Mouse (Mus musculus) inflammation-experienced regulatory T-cells, adult 6 months (primary cell): ENCODE data around the gene Smad1. TPM values are rescaled to one million over a fixed set of nuclear protein-coding genes. Genes with fewer than 3 reads are reported as not detected.
"Not testable (repeated sequence)": the region's sequence is repeated elsewhere in the genome, so short reads cannot be mapped to it uniquely, and the experiment has no call there.

ENCODE experiments used
- ATAC-seq: one replicate; pipeline ENCODE4 v1.8.0; 2017
- polyA plus RNA-seq, 3 experiments: library from polyadenylated mRNA; unstranded; fragments of 100-300 nt; shearing (Covaris generic); gene quantifications; one replicate each; pipeline ENCODE4 v1.2.1; 2017

The Smad1 gene
- 1 to 10 TPM; 2.9 to 8.1 (median 7.1) TPM for polyA plus RNA-seq

- peak; percentile 87 for ATAC-seq
Measured at GRCm38 (mm10) chr8:79398994-79399650, at the start of gene Smad1. Smad1 (minus strand) TSS chr8:79399518.

DNA sequence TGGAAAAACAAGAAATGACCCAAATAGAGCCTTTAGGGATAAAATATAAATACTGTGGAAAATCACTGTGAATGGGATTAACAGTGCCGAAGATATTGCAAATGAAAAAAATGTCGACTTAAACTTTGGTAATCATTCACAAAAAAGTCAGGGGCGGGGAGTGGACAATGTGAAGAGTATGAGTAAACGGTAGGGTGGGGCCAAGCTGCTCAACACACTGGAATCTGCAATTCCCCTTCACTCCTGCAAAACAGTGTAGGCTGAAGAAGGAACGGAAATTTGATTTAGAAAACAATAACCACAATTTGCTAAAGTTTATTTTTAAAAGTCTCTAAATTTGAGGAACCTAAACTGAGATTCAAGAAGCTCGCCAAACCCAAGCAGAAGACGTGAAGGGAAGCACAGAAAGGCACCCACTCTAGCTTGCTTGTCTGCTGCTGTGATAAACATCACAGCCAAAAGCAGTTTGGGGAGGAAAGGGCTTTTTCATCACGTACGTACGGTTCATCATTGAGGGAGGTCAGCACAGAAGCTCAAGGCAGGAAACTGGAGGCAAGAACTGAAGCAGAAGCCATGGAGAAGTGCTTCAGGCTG lies 48.0 kb upstream of the Smad1 start:
- no peak for ATAC-seq

DNA sequence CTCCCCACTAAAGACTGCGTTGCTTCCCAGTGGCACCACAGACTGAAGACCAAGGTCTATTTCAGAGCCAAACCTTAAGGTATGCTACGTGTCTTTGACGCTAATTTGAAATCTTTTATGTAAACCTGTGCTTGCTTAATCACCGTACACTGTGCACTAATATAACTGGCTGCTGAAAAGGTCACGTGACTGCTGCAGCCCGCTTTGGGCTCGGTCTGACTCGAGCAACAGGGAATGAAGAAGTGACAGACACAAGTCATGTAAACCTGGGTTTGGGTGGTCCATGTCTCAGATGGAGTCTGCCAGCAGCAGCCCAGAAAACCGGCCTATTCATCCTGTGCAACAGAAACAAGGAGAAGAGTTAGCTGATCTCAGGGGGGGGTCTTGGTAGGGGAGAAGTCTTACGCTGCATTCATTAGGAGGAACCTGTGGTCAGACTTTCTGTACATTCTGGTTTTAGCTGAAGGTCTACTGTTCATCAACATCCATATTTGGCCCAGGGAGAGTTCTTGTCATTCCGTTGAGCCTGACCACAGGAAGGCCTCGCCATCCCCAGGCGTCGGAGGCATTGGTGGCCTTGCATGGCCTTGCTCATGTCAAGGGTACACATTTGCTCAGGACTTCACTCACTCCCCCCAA lies 44.3 kb upstream of the Smad1 start:
- ATAC-seq, result no peak

- ATAC-seq, result no peak
Measured at GRCm38 (mm10) chr8:79433953-79434500, 34.7 kb upstream of the Smad1 start.

DNA sequence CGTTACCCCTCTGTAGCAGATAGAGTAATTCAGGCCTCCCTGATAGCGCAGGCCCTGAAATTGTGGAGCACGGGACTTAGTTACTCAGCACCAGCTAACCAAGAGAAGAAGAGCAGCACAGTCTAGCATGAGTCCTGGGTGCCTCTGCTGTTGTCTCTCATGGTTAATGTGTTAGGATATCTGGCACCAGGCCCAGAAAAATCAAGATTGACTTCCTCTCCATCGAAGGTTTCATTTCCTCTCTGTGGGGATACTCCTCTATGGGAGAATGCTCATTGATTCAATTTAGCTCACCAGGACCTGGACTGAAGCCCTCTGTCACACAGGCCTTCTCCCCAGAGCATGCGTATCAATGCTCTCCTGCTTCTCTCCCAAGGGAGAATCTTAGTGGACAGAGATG lies 15.6 kb upstream of the Smad1 start:
- ATAC-seq, result no peak

DNA sequence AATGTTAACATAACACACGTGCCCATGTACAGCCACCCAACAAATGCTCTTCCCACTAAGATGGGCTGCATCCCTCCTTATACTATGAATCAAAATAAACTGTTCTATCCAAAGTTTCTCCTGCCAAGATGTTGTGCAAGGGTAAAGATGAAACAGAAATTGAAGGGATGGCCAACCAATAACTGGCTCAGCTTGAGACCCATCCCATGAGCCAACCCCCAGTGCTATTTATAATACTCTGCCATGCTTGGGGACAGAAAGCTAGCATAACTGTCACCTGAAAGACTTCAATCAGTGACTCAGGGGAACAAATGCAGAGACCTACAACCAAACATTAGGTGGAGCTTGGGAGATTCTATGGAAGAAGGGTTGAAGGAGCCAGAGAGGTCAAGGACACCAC lies 11.2 kb upstream of the Smad1 start:
- no peak for ATAC-seq

- not testable (repeated sequence) for ATAC-seq
Measured at GRCm38 (mm10) chr8:79407356-79407755, 8.0 kb upstream of the Smad1 start.

DNA sequence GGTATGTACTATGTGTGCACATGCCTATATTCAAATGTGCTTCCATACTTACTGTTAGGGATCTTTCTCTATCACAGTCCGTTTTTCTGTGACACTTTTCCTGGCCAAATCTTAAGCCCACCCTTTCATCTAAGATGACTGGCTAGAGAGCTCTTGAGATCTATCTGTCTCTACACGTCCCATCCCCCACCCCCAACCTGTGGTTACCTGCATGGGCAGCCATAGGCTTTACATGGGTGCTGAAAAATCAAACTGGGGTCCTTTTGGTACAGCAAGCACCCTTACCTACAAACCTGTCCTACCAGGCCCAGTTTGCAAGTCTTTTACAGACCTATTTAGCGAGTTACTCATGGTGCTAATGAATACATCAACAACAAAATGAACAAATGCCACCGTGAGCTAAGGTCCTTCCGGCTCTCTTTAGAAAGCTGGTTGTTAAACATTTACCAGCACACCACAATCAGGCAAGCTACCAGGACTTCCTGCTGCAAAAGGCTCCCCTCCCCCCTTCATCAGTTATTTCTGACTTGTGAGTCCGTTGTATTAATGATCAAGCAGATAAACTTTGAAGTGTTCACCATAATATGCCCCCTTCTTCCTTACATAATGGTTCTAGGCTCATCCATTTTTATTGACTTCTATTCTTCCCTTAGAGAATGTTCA lies 5.7 kb upstream of the Smad1 start:
- no peak for ATAC-seq

- no peak for ATAC-seq
Measured at GRCm38 (mm10) chr8:79400671-79401070, 1.4 kb upstream of the Smad1 start.

DNA sequence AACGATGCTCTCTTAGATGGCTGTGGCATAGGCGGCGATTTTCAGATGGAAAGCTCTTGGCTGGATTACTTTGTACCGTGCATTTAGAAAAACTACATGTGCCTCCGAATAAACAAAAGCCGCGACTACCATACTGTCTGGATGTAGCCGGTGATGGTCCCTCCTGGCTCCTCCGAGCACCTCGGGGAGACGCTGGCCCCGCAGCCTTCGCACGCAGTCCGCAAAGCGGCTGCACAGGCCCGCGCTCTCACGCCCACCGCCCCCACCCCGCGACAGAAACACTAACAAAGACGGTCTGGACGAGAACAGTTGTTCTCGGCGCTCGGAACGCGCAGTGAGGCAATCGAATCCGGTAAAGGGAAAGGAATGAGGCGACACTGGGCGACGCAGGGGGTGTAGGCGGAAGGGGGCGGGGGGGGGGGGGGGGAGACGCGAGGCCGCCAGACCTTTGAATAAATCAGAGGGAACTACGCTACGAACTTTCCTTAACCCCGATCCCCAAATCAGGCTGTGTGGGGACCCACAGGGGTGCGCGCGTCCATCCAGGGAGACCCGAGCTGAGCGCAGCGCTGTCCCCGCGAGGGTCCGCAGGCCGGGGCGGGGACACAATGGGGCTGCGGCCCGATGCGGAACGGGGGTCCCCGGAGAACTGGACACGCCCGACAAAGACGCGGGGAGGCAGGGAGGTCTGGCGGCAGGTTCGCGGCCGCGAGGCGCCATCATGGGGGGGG lies 902 bp downstream of the Smad1 start:
- ATAC-seq, result peak; percentile 55

DNA sequence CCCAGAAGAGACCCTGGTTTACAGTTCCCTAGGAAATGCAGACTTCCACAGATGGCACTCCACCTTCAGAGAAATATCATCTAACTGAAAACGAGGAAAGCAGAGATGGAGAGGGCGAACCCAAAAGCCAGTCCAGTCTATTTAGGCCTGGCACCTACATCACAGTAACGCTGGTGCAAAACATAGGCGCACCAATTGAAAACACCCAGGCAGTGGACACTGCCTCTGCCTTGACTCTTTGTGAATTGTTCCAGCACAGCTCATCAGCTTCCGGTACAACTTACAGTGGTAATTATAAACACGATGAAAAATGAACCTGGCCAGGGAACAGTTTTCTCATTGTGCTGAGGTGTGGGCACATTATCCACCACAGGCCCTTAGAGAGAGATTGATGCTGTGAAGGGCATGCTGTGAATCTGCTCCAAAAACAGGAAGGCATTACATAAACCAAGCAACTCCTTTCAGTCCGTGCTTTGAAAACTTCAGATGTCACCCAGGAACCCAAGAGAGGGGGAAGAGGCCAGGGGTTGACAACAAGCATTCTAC lies 1.5 kb downstream of the Smad1 start:
- peak; percentile 10 for ATAC-seq

DNA sequence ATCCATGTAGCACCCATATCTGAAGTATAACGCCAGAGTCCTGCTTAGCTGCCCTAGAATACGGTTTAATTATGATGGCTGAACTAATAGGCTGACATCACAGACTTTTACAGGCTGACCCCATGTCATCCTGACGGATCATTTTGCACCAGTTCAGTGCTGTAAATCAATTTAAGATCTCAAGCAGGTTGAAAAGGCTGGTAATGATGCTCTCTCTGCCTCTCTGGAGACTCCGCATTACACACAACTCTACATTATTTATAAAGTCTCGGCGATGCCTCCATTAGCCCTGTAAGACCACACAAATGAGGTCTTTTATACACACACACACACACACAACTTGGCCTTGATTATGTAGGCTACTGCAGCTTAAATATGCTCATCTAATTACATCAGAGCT lies 2.4 kb downstream of the Smad1 start:
- ATAC-seq, result no peak

- ATAC-seq, result no peak
Measured at GRCm38 (mm10) chr8:79394009-79394408, 5.3 kb downstream of the Smad1 start.

DNA sequence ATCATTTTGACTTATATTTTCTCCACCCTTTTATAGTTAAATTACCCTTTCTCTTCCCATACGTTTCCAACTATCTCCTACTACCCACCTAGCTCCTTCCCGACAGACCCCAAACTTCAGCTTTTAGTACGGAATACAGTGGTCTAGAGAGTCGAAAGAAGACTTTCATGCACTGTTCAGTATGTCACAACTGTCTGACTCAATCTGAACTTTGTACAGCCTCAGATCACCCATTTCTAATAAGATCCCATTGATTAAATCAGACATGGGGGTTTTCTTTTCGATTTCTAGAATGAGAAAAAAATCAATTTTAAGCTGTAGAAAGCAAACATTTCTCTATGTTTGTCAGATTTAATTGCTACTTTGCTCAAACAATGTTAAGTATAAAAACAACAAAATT lies 6.1 kb downstream of the Smad1 start:
- ATAC-seq, result no peak

- no peak for ATAC-seq
Measured at GRCm38 (mm10) chr8:79392649-79393048, 6.7 kb downstream of the Smad1 start.

- no peak for ATAC-seq
Measured at GRCm38 (mm10) chr8:79391454-79391853, 7.9 kb downstream of the Smad1 start.

GRCm38 (mm10) chr8:79389074-79389786 lies 10.1 kb downstream of the Smad1 start:
- no peak for ATAC-seq

DNA sequence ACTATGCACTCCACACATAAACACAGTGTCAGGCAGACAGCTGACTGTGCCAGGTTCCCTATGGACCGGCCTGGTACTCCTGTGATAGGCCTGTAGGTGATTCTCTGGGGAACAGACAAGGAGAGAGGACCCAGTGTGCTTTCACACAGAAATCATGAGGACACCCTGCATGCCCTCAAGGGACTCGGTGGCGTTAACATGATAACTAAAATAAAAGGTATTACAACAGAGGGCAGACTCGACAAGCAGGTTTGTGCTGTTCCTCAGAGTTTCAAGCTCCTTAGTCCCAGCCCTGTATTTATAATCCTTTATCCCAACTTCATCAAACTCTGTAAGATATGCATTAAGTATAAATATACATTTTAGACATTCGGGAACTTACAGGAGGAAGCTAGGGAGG lies 12.5 kb downstream of the Smad1 start:
- ATAC-seq, result no peak

GRCm38 (mm10) chr8:79386358-79386757 lies 13.0 kb downstream of the Smad1 start:
- ATAC-seq, result no peak

DNA sequence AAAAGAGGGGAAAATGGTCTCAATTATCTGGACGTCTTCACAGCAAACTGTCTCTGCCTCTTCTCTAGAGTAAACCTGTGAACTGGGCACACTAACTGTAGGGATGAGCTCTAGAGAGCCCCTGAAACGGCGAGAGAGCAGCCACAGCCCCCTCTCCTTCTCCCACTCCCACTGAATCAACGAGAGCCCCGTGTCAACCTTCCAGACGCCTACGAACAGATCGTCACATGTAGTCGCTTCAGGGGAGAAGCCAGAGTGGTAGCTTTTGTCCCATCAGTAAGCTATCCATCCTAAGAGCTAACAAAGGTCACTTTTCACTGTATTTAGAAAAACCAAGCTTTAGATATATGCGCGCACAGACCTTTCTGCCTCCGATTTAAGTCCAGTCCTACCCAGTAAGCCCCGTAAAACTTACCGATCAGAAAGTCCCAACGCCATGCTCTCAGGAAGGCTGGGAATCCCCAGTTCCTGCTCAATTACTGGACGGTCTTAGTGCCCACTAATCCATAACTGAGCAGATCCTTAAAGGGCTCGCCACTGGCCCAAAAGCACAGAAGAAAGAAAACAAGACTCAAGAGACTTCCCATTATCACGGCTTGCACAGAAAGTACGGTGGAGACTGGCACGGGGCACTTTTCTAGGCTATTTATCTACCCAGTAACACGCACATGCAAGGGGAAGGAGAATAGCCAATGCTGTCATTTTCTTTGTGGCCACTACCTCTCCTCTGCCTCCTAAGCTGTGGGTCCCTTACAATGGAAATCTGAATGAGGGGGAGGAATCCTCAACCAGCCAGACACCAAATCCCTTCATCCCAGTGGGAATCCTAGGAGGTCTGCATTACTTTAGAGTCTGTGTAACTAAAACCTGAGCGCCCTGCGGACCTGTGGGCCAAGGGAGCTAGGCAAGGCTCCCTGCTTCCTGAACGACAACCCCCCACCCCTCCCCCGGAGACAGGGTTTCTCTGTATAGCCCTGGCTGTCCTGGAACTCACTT lies 14.7 kb downstream of the Smad1 start:
- no peak for ATAC-seq
